Mouse (Mus musculus) G1E-ER4 (cell line): ENCODE results near the gene Hivep3. TPM values are rescaled to one million over a fixed set of nuclear protein-coding genes. Genes with fewer than 3 reads are reported as not detected.

Source experiments
- GATA1 ChIP-seq: IDR thresholded peaks from one replicate; pipeline ENCODE4 v1.8.0; 2012; ENCODE audit warnings: low read length, inconsistent platforms
- polyA plus RNA-seq: library from polyadenylated mRNA; stranded (reverse); fragments of >175 nt; gene quantifications from 2 replicates; pipeline ENCODE4 v1.2.3, GENCODE M21; 2012

Gene Hivep3
- polyA plus RNA-seq, 1 experiment, result not detected

- TF ChIP-seq GATA1, result no peak
Measured at GRCm38 (mm10) chr4:119786721-119787120, 53.1 kb downstream of the Hivep3 start.

- no peak for TF ChIP-seq GATA1
Measured at GRCm38 (mm10) chr4:119788746-119789145, 55.2 kb downstream of the Hivep3 start.

GRCm38 (mm10) chr4:119789495-119790148 is 56.0 kb downstream of the Hivep3 start:
- no peak for TF ChIP-seq GATA1

GRCm38 (mm10) chr4:119798891-119799290 is 65.3 kb downstream of the Hivep3 start:
- TF ChIP-seq GATA1, result no peak

- no peak for TF ChIP-seq GATA1
Measured at GRCm38 (mm10) chr4:119806556-119806955, 73.0 kb downstream of the Hivep3 start.

- no peak for TF ChIP-seq GATA1
Measured at GRCm38 (mm10) chr4:119807359-119807758, 73.8 kb downstream of the Hivep3 start.

- no peak for TF ChIP-seq GATA1
Measured at GRCm38 (mm10) chr4:119809245-119809644, 75.7 kb downstream of the Hivep3 start.

GRCm38 (mm10) chr4:119812775-119813174 is 79.2 kb downstream of the Hivep3 start:
- no peak for TF ChIP-seq GATA1

GRCm38 (mm10) chr4:119813500-119814184 is 80.1 kb downstream of the Hivep3 start:
- no peak for TF ChIP-seq GATA1

GRCm38 (mm10) chr4:119814185-119815132 is 80.9 kb downstream of the Hivep3 start:
- TF ChIP-seq GATA1, result no peak

GRCm38 (mm10) chr4:119815133-119815792 is 81.7 kb downstream of the Hivep3 start:
- no peak for TF ChIP-seq GATA1

GRCm38 (mm10) chr4:119815793-119816161 is 82.2 kb downstream of the Hivep3 start:
- TF ChIP-seq GATA1, result no peak

- TF ChIP-seq GATA1, result no peak
Measured at GRCm38 (mm10) chr4:119816620-119817356, 83.2 kb downstream of the Hivep3 start.

GRCm38 (mm10) chr4:119825956-119826355 is 92.4 kb downstream of the Hivep3 start:
- no peak for TF ChIP-seq GATA1

GRCm38 (mm10) chr4:119828386-119828785 is 94.8 kb downstream of the Hivep3 start:
- TF ChIP-seq GATA1, result no peak
